Mouse (Mus musculus): Measurements from ENCODE around the gene Pmis2. TPM values are rescaled to one million over a fixed set of nuclear protein-coding genes. Genes with fewer than 3 reads are reported as not detected.

Pmis2 gene
- polyA plus RNA-seq (2015; fragmentation: Nextera tagmentation; extraction: Ambion mirVana): not detected in 2 replicates

GRCm38 (mm10) chr7:30671480-30671879 lies at the start of gene Pmis2:
TSS of gene Pmis2 (minus strand) at chr7:30671605.

GRCm38 (mm10) chr7:30711942-30712341 lies 40.5 kb upstream of the Pmis2 start, which contains the start of gene Atp4a:
TSS of gene Atp4a (plus strand) at chr7:30712209.

GRCm38 (mm10) chr7:30698589-30698988 lies 27.2 kb upstream of the Pmis2 start, which contains the start of gene 2200002J24Rik:
TSS of gene 2200002J24Rik (plus strand) at chr7:30698926.

GRCm38 (mm10) chr7:30664529-30665200 lies 6.7 kb downstream of the Pmis2 start, which contains the start of gene Haus5:
TSS of gene Haus5 (minus strand) at chr7:30664994.

GRCm38 (mm10) chr7:30649591-30650540 lies 21.5 kb downstream of the Pmis2 start, which contains the start of gene Rbm42:
TSS of gene Rbm42 (minus strand) at chr7:30650317.

GRCm38 (mm10) chr7:30635752-30636151 lies 35.7 kb downstream of the Pmis2 start, which contains the start of gene Etv2:
TSS of gene Etv2 (minus strand) at chr7:30635852.

GRCm38 (mm10) chr7:30625530-30626384 lies 45.6 kb downstream of the Pmis2 start, which contains the start of gene Cox6b1:
TSS of gene Cox6b1 (minus strand) at chr7:30626151.

Other genes with a start within 250 kb of the Pmis2 start
- gene Nfkbid, start 249.9 kb downstream of the Pmis2 start, polyA plus RNA-seq (2015; fragmentation: Nextera tagmentation; extraction: Ambion mirVana): 0.88 and 1.7 TPM in 2 replicates
- gene Aplp1, start 226.1 kb downstream of the Pmis2 start, polyA plus RNA-seq (2015; fragmentation: Nextera tagmentation; extraction: Ambion mirVana): 66.4 and 132 TPM in 2 replicates
- gene Kirrel2, start 213.9 kb downstream of the Pmis2 start, polyA plus RNA-seq (2015; fragmentation: Nextera tagmentation; extraction: Ambion mirVana): not detected in 2 replicates
- 0.10 and 0.17 TPM in 2 replicates for gene Nphs1, start 213.3 kb downstream of the Pmis2 start, polyA plus RNA-seq (2015; fragmentation: Nextera tagmentation; extraction: Ambion mirVana)
- 3.3 and 7.4 TPM in 2 replicates for gene Prodh2, start 178.0 kb downstream of the Pmis2 start, polyA plus RNA-seq (2015; fragmentation: Nextera tagmentation; extraction: Ambion mirVana)
- gene Arhgap33, start 136.5 kb downstream of the Pmis2 start, polyA plus RNA-seq (2015; fragmentation: Nextera tagmentation; extraction: Ambion mirVana): 5.8 and 11.5 TPM in 2 replicates
- 21.9 and 51.7 TPM in 2 replicates for gene Hspb6, start 119.4 kb downstream of the Pmis2 start, polyA plus RNA-seq (2015; fragmentation: Nextera tagmentation; extraction: Ambion mirVana)
- 5.8 and 6.8 TPM in 2 replicates for gene Proser3, start 119.3 kb downstream of the Pmis2 start, polyA plus RNA-seq (2015; fragmentation: Nextera tagmentation; extraction: Ambion mirVana)
- gene Lin37, start 111.8 kb downstream of the Pmis2 start, polyA plus RNA-seq (2015; fragmentation: Nextera tagmentation; extraction: Ambion mirVana): 57.6 and 67.2 TPM in 2 replicates
- 83.5 and 101 TPM in 2 replicates for gene U2af1l4, start 108.3 kb downstream of the Pmis2 start, polyA plus RNA-seq (2015; fragmentation: Nextera tagmentation; extraction: Ambion mirVana)
- 2.8 and 5.1 TPM in 2 replicates for gene Gm49396, start 108.3 kb downstream of the Pmis2 start, polyA plus RNA-seq (2015; fragmentation: Nextera tagmentation; extraction: Ambion mirVana)
- 179 and 205 TPM in 2 replicates for gene Psenen, start 108.0 kb downstream of the Pmis2 start, polyA plus RNA-seq (2015; fragmentation: Nextera tagmentation; extraction: Ambion mirVana)
- gene Igflr1, start 106.2 kb downstream of the Pmis2 start, polyA plus RNA-seq (2015; fragmentation: Nextera tagmentation; extraction: Ambion mirVana): 0.72 and 1.8 TPM in 2 replicates
- 3.7 and 4.5 TPM in 2 replicates for gene Kmt2b, start 82.9 kb downstream of the Pmis2 start, polyA plus RNA-seq (2015; fragmentation: Nextera tagmentation; extraction: Ambion mirVana)
- gene Zbtb32, start 72.7 kb downstream of the Pmis2 start, polyA plus RNA-seq (2015; fragmentation: Nextera tagmentation; extraction: Ambion mirVana): 0.11 and 0.51 TPM in 2 replicates
- 0.55 and 0.79 TPM in 2 replicates for gene Upk1a, start 58.8 kb downstream of the Pmis2 start, polyA plus RNA-seq (2015; fragmentation: Nextera tagmentation; extraction: Ambion mirVana)
- gene Cox6b1, start 45.5 kb downstream of the Pmis2 start, polyA plus RNA-seq (2015; fragmentation: Nextera tagmentation; extraction: Ambion mirVana): 1,273 and 1,293 TPM in 2 replicates
- not detected in 2 replicates for gene Etv2, start 35.8 kb downstream of the Pmis2 start, polyA plus RNA-seq (2015; fragmentation: Nextera tagmentation; extraction: Ambion mirVana)
- gene Rbm42, start 21.3 kb downstream of the Pmis2 start, polyA plus RNA-seq (2015; fragmentation: Nextera tagmentation; extraction: Ambion mirVana): 83.9 and 102 TPM in 2 replicates
- gene Haus5, start 6.6 kb downstream of the Pmis2 start, polyA plus RNA-seq (2015; fragmentation: Nextera tagmentation; extraction: Ambion mirVana): 14.3 and 19.0 TPM in 2 replicates
- 10.8 and 14.4 TPM in 2 replicates for gene 2200002J24Rik, start 27.3 kb upstream of the Pmis2 start, polyA plus RNA-seq (2015; fragmentation: Nextera tagmentation; extraction: Ambion mirVana)
- 2.5 and 2.7 TPM in 2 replicates for gene Atp4a, start 40.6 kb upstream of the Pmis2 start, polyA plus RNA-seq (2015; fragmentation: Nextera tagmentation; extraction: Ambion mirVana)
- gene Tmem147, start 57.9 kb upstream of the Pmis2 start, polyA plus RNA-seq (2015; fragmentation: Nextera tagmentation; extraction: Ambion mirVana): 231 and 307 TPM in 2 replicates
- 0.11 and 0.35 TPM in 2 replicates for gene Gapdhs, start 72.1 kb upstream of the Pmis2 start, polyA plus RNA-seq (2015; fragmentation: Nextera tagmentation; extraction: Ambion mirVana)
- gene Sbsn, start 79.9 kb upstream of the Pmis2 start, polyA plus RNA-seq (2015; fragmentation: Nextera tagmentation; extraction: Ambion mirVana): 16.2 and 29.7 TPM in 2 replicates
- 49.0 and 57.0 TPM in 2 replicates for gene Dmkn, start 92.2 kb upstream of the Pmis2 start, polyA plus RNA-seq (2015; fragmentation: Nextera tagmentation; extraction: Ambion mirVana)
- gene Krtdap, start 116.3 kb upstream of the Pmis2 start, polyA plus RNA-seq (2015; fragmentation: Nextera tagmentation; extraction: Ambion mirVana): 32.6 and 84.5 TPM in 2 replicates
- 0.25 and 0.35 TPM in 2 replicates for gene Ffar2, start 152.2 kb upstream of the Pmis2 start, polyA plus RNA-seq (2015; fragmentation: Nextera tagmentation; extraction: Ambion mirVana)
- gene Ffar3, start 184.6 kb upstream of the Pmis2 start, polyA plus RNA-seq (2015; fragmentation: Nextera tagmentation; extraction: Ambion mirVana): 2.1 and 5.5 TPM in 2 replicates
- not detected in 2 replicates for gene Ffar1, start 190.0 kb upstream of the Pmis2 start, polyA plus RNA-seq (2015; fragmentation: Nextera tagmentation; extraction: Ambion mirVana)
- gene Cd22, start 208.7 kb upstream of the Pmis2 start, polyA plus RNA-seq (2015; fragmentation: Nextera tagmentation; extraction: Ambion mirVana): 0.36 and 0.40 TPM in 2 replicates
- gene Mag, start 243.3 kb upstream of the Pmis2 start, polyA plus RNA-seq (2015; fragmentation: Nextera tagmentation; extraction: Ambion mirVana): 0.27 and 0.55 TPM in 2 replicates